Mouse (Mus musculus) embryonic facial prominence, embryonic 13.5 days (tissue): ENCODE data around the gene Fgf13. TPM values are rescaled to one million over a fixed set of nuclear protein-coding genes. Genes with fewer than 3 reads are reported as not detected.

Experiments
- ATAC-seq: fragments of 200-750 bp; cut with Nextera tagmentation; 2 replicates; pipeline ENCODE4 v1.8.0; 2017; ENCODE audit warnings: low read depth; ENCODE audit not compliant: insufficient number of reproducible peaks, insufficient read depth, low FRiP score, low TSS enrichment
- H3K27ac ChIP-seq: fragments of 300-500 bp; sonication (generic); 2 replicates; pipeline ENCODE4 v1.5.1; 2015; ENCODE audit warnings: moderate library complexity, mild to moderate bottlenecking, inconsistent platforms
- H3K27me3 ChIP-seq: fragments of 300-500 bp; sonication (generic); 2 replicates; pipeline ENCODE4 v1.6.1; 2015; ENCODE audit warnings: mild to moderate bottlenecking, inconsistent platforms
- H3K36me3 ChIP-seq: fragments of 300-500 bp; sonication (generic); 2 replicates; pipeline ENCODE4 v1.6.1; 2015; ENCODE audit warnings: mild to moderate bottlenecking, inconsistent platforms
- H3K4me1 ChIP-seq: fragments of 300-500 bp; sonication (generic); 2 replicates; pipeline ENCODE4 v1.6.1; 2015; ENCODE audit warnings: inconsistent platforms
- H3K4me2 ChIP-seq: fragments of 300-500 bp; sonication (generic); 2 replicates; pipeline ENCODE4 v1.6.1; 2015; ENCODE audit warnings: moderate library complexity, mild to moderate bottlenecking, inconsistent platforms
- H3K4me3 ChIP-seq: fragments of 300-500 bp; sonication (generic); 2 replicates; pipeline ENCODE4 v1.5.1; 2015; ENCODE audit warnings: mild to moderate bottlenecking, inconsistent platforms
- H3K9ac ChIP-seq: fragments of 300-500 bp; sonication (generic); 2 replicates; pipeline ENCODE4 v1.6.1; 2015; ENCODE audit warnings: mild to moderate bottlenecking, inconsistent platforms
- H3K9me3 ChIP-seq: fragments of 300-500 bp; sonication (generic); 2 replicates; pipeline ENCODE4 v1.6.1; 2016; ENCODE audit warnings: inconsistent platforms
- WGBS: fragments of 180-500 bp; shearing (Covaris S2); methylation state at CpG from one replicate; pipeline ENCODE4 v1.1.7; 2015; ENCODE audit warnings: mixed read lengths; 5-methylcytosine and 5-hydroxymethylcytosine counted together
- polyA plus RNA-seq: library from polyadenylated mRNA; unstranded; fragments of >200 nt; fragmentation: Nextera tagmentation; extraction: Ambion mirVana; gene quantifications from 2 replicates; pipeline ENCODE4 v1.2.1, GENCODE M21; 2015

Gene Fgf13
- polyA plus RNA-seq, 1 experiment from 2014 or later: 18.8 TPM

DNA sequence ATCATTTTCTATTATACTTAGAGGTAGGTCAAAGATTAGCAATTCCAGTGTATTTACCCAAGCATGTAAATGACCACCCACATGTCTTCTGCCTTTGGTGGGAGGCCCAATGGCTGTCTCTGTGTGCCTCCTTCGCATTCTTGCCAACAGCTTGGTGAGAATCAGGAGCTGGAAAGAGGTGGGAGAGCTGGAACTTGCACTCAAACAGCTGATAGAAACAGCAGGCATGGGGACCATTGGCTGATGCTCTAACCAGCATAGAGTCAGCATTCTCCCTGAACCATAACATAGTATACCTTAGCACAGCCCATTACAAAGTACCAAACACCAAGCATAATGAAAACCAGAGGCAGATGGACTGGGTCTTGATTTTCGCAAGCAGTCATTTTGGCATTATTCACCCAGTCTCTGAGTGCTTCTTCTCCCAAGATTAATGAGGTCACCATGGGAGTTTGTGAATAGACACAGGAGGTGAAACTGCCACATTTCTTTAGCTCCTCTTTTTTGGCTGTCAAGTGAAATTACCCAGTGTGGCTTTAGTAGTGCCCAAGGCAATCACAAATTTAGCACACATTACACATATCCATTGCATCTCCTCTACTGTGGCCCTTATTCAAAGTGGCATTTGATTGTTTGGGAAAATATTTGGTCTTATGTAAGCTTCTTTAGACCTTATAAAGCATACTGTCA is 165.1 kb downstream of the Fgf13 start:
- H3K36me3 ChIP-seq: no peaks in the 10 kb centered on the region
- H3K27ac ChIP-seq: no peak overlapping the region
- H3K9ac ChIP-seq: no peak overlapping the region
- no peaks in the 10 kb centered on the region for H3K9me3 ChIP-seq
- WGBS: 73% methylated on average over 2 of the region's 2 CpGs
- H3K4me2 ChIP-seq: no peak overlapping the region
- no peak overlapping the region for H3K4me3 ChIP-seq
- H3K4me1 ChIP-seq: no peaks in the 10 kb centered on the region
- no peaks in the 10 kb centered on the region for H3K27me3 ChIP-seq
- ATAC-seq: no peak

DNA sequence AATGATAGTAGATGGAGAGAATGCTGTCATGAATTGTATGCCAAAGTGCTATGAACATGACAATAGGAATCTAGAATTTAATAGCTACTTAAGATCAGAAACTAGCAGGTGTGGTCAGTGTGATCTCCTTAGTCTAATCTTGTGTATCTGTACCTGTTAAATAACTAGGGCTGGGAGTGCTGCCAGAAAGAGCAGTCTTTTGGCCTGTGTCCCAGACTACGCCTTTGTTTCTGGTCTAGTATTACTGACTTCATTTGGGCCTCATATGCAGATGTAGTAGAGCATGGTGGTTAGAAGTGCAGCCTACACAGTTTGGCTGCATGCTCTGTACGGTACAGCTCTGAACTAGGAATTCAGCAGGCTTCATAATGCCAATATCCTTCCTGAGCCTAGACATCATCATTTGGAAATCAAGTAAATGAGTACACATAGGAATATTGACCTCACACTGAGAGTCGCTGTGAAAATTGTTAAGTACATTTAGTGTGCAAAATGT is 276.9 kb downstream of the Fgf13 start:
- Histone ChIP-seq H3K4me2 (no peak overlapping the region), H3K4me3 (no peak overlapping the region), H3K9me3 (no peaks in the 10 kb centered on the region), H3K36me3 (no peaks in the 10 kb centered on the region), H3K9ac (no peak overlapping the region), H3K4me1 (no peaks in the 10 kb centered on the region), H3K27ac (no peak overlapping the region), H3K27me3 (no peaks in the 10 kb centered on the region)
- no peak for ATAC-seq
- WGBS: 74% methylated on average over 3 of the region's 3 CpGs

DNA sequence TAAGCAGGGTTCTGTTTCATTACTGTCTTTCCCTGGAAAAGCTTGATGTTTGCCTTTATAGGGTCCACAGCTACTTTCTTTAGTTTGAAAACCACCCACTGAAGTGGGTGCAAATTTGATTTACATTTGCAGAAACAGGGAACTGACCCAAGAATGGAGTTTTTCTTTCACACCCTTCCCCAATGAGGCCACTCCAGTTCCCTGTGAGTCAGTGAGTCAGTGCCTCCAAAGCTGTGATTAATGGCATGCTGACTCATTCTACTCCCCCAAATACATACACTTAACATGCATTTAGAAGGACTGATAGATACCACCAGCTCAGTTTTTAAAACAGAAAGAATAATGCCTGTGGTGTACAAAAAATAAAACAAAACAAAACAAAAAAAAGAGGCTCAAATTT is 316.3 kb downstream of the Fgf13 start:
- Histone ChIP-seq H3K4me3 (no peak overlapping the region), H3K9me3 (no peaks in the 10 kb centered on the region)
- no peak for ATAC-seq

DNA sequence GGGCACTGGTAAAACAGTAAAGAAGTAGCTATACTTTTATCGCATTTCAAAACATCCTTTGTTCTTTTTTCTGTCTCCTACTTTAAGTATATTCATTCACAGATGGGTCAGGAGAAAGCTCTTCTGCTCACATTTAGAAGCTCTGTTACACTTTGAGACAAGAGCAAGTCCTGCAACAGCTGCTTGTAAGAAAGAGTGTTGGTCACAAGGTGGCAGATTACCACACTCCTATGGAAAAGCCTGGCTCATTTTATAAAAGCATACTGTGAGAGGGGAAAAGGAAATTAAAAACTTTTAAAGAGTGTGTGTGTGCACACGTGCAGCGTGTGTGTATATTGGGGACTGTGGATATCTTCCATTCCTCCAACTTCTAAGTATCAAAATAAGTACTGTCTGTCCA is 324.1 kb downstream of the Fgf13 start:
- Histone ChIP-seq H3K36me3 (no peaks in the 10 kb centered on the region), H3K9ac (no peak overlapping the region), H3K4me1 (no peaks in the 10 kb centered on the region), H3K4me3 (no peak overlapping the region), H3K27ac (no peak overlapping the region), H3K27me3 (no peaks in the 10 kb centered on the region), H3K4me2 (no peak overlapping the region), H3K9me3 (no peaks in the 10 kb centered on the region)
- 67% methylated on average over 3 of the region's 3 CpGs for WGBS
- no peak for ATAC-seq

More for the DNA sequence above, 316.3 kb downstream of the Fgf13 start:
- Histone ChIP-seq H3K4me2 (no peak overlapping the region), H3K36me3 (no peaks in the 10 kb centered on the region), H3K9ac (no peak overlapping the region), H3K27ac (no peak overlapping the region), H3K4me1 (no peaks in the 10 kb centered on the region), H3K27me3 (no peaks in the 10 kb centered on the region)

DNA sequence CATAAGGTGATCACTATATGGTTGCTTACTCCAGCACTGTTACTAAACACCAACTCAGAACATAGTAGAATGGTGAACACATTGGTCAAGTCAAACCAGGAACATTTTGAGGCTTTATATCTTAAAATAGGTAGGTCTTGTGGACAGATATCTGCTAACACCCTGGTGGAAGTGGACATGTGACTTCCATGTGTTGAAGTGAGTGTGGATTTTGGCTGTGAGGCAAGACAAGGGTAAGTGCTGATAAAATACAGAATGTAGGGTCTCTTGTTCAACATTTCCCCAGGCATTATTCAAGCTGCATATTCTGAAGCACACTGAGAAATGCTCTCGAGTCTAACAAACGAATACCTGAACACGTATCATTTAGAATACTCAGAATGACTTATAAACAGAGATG is 324.7 kb downstream of the Fgf13 start:
- no peak for ATAC-seq
- no peaks in the 10 kb centered on the region for H3K9me3 ChIP-seq
- no peaks in the 10 kb centered on the region for H3K27me3 ChIP-seq
- no peak overlapping the region for H3K4me2 ChIP-seq
- H3K4me3 ChIP-seq: no peak overlapping the region
- no peak overlapping the region for H3K9ac ChIP-seq
- H3K27ac ChIP-seq: no peak overlapping the region
- H3K36me3 ChIP-seq: no peaks in the 10 kb centered on the region
- no peaks in the 10 kb centered on the region for H3K4me1 ChIP-seq
- WGBS: 83% methylated on average over 3 of the region's 3 CpGs

DNA sequence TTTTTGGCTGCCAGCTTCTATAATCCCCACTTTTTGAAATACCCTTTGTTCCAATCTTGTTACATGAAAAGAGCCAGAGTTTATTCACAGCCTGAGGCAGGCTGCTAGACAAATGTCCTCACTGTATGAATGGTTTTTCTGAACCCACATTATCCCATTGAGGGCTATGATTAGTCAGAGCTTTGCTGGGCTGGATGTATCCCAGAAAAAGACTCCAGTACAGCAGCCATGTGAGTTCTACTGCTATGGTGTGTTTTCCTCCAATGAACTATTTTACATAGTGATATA is 326.5 kb downstream of the Fgf13 start:
- Histone ChIP-seq H3K4me3 (no peak overlapping the region), H3K9ac (no peak overlapping the region), H3K27me3 (no peaks in the 10 kb centered on the region), H3K4me1 (no peaks in the 10 kb centered on the region), H3K4me2 (no peak overlapping the region), H3K27ac (no peak overlapping the region), H3K9me3 (no peaks in the 10 kb centered on the region), H3K36me3 (no peaks in the 10 kb centered on the region)
- no peak for ATAC-seq

GRCm38 (mm10) chrX:59240683-59241459 is 327.0 kb downstream of the Fgf13 start:
- Histone ChIP-seq H3K36me3 (no peaks in the 10 kb centered on the region), H3K4me1 (no peaks in the 10 kb centered on the region), H3K4me3 (no peak overlapping the region), H3K27me3 (no peaks in the 10 kb centered on the region), H3K27ac (no peak overlapping the region), H3K9ac (no peak overlapping the region), H3K4me2 (no peak overlapping the region), H3K9me3 (no peaks in the 10 kb centered on the region)
- WGBS: 49% methylated on average over 2 of the region's 2 CpGs
- no peak for ATAC-seq

DNA sequence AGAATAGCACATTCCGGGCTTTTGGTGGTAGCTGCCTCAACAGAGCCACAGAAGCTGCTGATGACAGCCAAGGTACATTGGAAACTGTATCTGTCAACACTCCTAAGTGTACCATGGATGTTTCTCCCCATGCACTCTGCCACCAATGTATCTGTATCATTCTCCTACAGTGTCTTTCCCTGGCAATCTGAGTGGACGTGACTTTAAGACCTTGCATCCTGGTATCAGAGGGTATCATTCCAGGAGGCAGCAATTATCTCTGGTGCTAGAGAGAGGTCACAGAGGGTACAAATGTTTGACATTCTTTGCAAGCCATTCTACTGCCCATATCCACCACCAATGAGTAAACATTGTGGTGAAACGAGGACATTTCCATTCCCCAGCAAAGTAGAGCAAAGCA is 347.2 kb downstream of the Fgf13 start:
- Histone ChIP-seq H3K27me3 (no peaks in the 10 kb centered on the region), H3K36me3 (no peaks in the 10 kb centered on the region), H3K27ac (no peak overlapping the region), H3K9me3 (no peaks in the 10 kb centered on the region), H3K4me1 (no peaks in the 10 kb centered on the region), H3K9ac (no peak overlapping the region), H3K4me3 (no peak overlapping the region), H3K4me2 (no peak overlapping the region)
- ATAC-seq: no peak
- 53% methylated on average over 3 of the region's 3 CpGs for WGBS

- no peak overlapping the region for H3K9ac ChIP-seq
- H3K4me2 ChIP-seq: no peak overlapping the region
- no peaks in the 10 kb centered on the region for H3K36me3 ChIP-seq
- H3K4me1 ChIP-seq: no peaks in the 10 kb centered on the region
- ATAC-seq: no peak
- H3K4me3 ChIP-seq: no peak overlapping the region
- H3K27me3 ChIP-seq: no peaks in the 10 kb centered on the region
- H3K27ac ChIP-seq: no peak overlapping the region
- no peaks in the 10 kb centered on the region for H3K9me3 ChIP-seq
These were observed 366.7 kb downstream of the Fgf13 start for GRCm38 (mm10) chrX:59201146-59201545.

DNA sequence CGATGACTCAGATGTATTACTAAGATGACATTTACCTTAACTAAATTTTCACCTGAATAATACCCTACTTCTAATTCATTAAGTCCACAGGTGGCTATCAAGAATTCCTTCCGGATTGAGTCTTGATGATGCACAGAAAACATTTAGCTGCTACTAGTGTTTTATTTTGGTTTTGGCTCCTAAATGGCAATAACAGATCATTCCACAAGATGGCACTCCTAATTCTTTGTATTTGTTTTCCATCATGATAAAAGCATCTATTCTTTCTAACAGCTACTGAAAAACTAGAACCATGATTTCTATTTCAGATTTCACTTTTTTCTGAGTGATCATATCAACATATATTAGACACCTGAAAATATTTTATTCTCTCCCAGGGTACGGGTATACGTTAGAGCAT is 373.7 kb downstream of the Fgf13 start:
- Histone ChIP-seq H3K4me3 (no peak overlapping the region), H3K36me3 (no peaks in the 10 kb centered on the region), H3K4me1 (no peaks in the 10 kb centered on the region), H3K9me3 (no peaks in the 10 kb centered on the region), H3K27me3 (no peaks in the 10 kb centered on the region), H3K4me2 (no peak overlapping the region), H3K27ac (no peak overlapping the region), H3K9ac (no peak overlapping the region)
- ATAC-seq: no peak
- WGBS: 70% methylated on average over 4 of the region's 4 CpGs

DNA sequence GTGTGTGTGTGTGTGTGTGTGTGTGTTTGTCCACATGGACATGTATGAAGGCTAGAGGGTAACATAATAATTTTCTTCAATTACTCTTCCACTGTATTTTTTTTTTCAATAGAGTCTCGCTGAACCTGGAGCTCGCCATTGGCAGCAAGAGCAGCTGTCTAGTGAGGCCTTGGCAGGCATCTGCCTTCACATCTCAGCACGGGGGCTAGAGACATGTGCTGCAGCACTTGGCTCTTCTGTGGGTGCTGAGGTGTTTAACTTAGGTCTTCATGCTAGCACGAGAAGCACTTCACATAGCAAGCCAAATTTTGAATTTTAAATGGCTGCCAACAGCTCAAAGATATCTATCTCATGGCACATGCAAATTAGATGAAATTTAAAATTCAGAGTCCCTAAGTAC is 380.9 kb downstream of the Fgf13 start:
- WGBS: 66% methylated on average over 4 of the region's 4 CpGs
- ATAC-seq: no peak
- no peaks in the 10 kb centered on the region for H3K4me1 ChIP-seq
- no peaks in the 10 kb centered on the region for H3K27me3 ChIP-seq
- H3K27ac ChIP-seq: no peak overlapping the region
- no peak overlapping the region for H3K4me3 ChIP-seq
- H3K9me3 ChIP-seq: no peaks in the 10 kb centered on the region
- H3K36me3 ChIP-seq: no peaks in the 10 kb centered on the region
- no peak overlapping the region for H3K4me2 ChIP-seq
- no peak overlapping the region for H3K9ac ChIP-seq

- Histone ChIP-seq H3K4me1 (no peaks in the 10 kb centered on the region), H3K9ac (no peak overlapping the region), H3K4me2 (no peak overlapping the region), H3K9me3 (no peaks in the 10 kb centered on the region), H3K36me3 (no peaks in the 10 kb centered on the region), H3K27ac (no peak overlapping the region), H3K4me3 (no peak overlapping the region), H3K27me3 (no peaks in the 10 kb centered on the region; the same call in 1 of the 2 replicates)
- 46% methylated on average over 4 of the region's 4 CpGs for WGBS
- no peak for ATAC-seq
These were observed 385.5 kb downstream of the Fgf13 start for GRCm38 (mm10) chrX:59182323-59182722.
